Mouse (Mus musculus) midbrain, embryonic 16.5 days (tissue): ENCODE results near the gene Stk32b. TPM values are rescaled to one million over a fixed set of nuclear protein-coding genes. Genes with fewer than 3 reads are reported as not detected.

ENCODE experiments used
- ATAC-seq: fragments of 200-750 bp; cut with Nextera tagmentation; 2 replicates; pipeline ENCODE4 v1.8.0; 2017; ENCODE audit warnings: moderate TSS enrichment
- H3K27ac ChIP-seq: fragments of 300-500 bp; sonication (generic); 2 replicates; pipeline ENCODE4 v1.5.1; 2014; ENCODE audit warnings: mild to moderate bottlenecking, low read length, mixed read lengths
- H3K27me3 ChIP-seq: fragments of 300-500 bp; sonication (generic); 2 replicates; pipeline ENCODE4 v1.6.1; 2014; ENCODE audit warnings: low read depth, low read length, mixed read lengths; ENCODE audit not compliant: control insufficient read depth, insufficient read depth
- H3K36me3 ChIP-seq: fragments of 300-500 bp; sonication (generic); 2 replicates; pipeline ENCODE4 v1.6.1; 2014; ENCODE audit warnings: mild to moderate bottlenecking, low read length, moderate library complexity, mixed read lengths; ENCODE audit not compliant: control insufficient read depth, insufficient read depth
- H3K4me1 ChIP-seq: fragments of 300-500 bp; sonication (generic); 2 replicates; pipeline ENCODE4 v1.6.1; 2014; ENCODE audit warnings: mild to moderate bottlenecking, low read length, mixed read lengths; ENCODE audit not compliant: control insufficient read depth, insufficient read depth
- H3K4me2 ChIP-seq: fragments of 300-500 bp; sonication (generic); 2 replicates; pipeline ENCODE4 v1.6.1; 2014; ENCODE audit warnings: mild to moderate bottlenecking, low read length, mixed read lengths
- H3K4me3 ChIP-seq: fragments of 300-500 bp; sonication (generic); 2 replicates; pipeline ENCODE4 v1.5.1; 2014; ENCODE audit warnings: low read depth, mild to moderate bottlenecking, low read length, moderate library complexity, mixed read lengths
- H3K9ac ChIP-seq: fragments of 300-500 bp; sonication (generic); 2 replicates; pipeline ENCODE4 v1.6.1; 2014; ENCODE audit warnings: low read depth, low read length, mixed read lengths
- H3K9me3 ChIP-seq: fragments of 300-500 bp; sonication (generic); replicated peaks from 2 replicates; pipeline ENCODE4 v1.6.1; 2014; ENCODE audit warnings: mild to moderate bottlenecking, low read length, mixed read lengths; ENCODE audit not compliant: control insufficient read depth, poor library complexity, severe bottlenecking
- WGBS: fragments of 180-500 bp; shearing (Covaris S2); extraction: QIAGEN DNeasy Blood & Tissue Kit; methylation state at CpG from one replicate; pipeline ENCODE4 v1.1.7; 2014; 5-methylcytosine and 5-hydroxymethylcytosine counted together
- polyA plus RNA-seq: library from polyadenylated mRNA; unstranded; fragments of >200 nt; fragmentation: Nextera tagmentation; extraction: Ambion mirVana; gene quantifications from 2 replicates; pipeline ENCODE4 v1.2.1, GENCODE M21; 2015

Stk32b gene
- polyA plus RNA-seq, 1 experiment from 2014 or later: 34.7 TPM

DNA sequence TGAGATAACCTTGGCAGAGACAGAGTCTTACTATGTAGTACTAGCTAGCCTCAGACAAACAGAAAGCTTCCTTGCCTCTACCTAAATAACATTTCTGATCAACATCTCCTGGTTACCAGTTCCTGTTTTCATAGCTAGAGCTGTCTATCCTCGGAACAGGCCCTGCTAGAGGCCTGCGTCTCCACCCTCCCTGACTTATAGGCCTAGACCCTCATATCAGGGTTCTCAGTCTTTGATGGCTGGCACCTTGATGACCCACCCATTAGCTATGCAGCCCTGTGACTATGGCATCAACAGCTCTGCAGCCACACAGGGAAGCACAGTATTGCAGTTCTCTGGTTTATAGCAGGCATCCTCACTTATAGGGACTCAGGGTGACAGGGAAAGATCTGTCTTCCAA is 259.1 kb downstream of the Stk32b start:
- Histone ChIP-seq H3K27me3 (no peaks in the 10 kb centered on the region), H3K9ac (no peak overlapping the region), H3K27ac (no peak overlapping the region), H3K9me3 (0 out of 2 replicates have a peak, but pooled peaks cover 3% of the 10 kb centered on the region), H3K36me3 (peaks cover 15% of the 10 kb centered on the region), H3K4me1 (no peaks in the 10 kb centered on the region), H3K4me3 (no peak overlapping the region), H3K4me2 (no peak overlapping the region)
- no peak for ATAC-seq
- 97% methylated on average over 2 of the region's 2 CpGs for WGBS

DNA sequence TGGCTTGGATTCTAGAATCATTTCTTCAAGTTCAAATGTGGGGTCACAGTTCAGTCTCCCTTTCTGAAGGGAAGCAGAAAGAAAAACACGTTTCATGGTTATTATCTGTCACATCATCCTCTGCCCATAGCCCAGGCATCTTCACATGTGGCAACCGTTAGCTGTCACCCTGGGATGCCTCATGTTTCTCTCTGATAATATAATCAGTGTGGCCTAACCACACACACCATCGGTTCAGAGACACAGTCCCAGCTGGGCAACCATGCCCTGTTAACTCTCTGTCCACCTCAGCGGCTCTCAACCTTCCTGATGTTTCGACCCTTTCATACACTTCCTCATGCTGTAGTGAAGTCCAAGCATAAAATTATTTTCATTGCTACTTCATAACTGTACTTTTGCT is 259.8 kb downstream of the Stk32b start:
- H3K9me3 ChIP-seq: 0 out of 2 replicates have a peak, but pooled peaks cover 3% of the 10 kb centered on the region
- H3K27me3 ChIP-seq: no peaks in the 10 kb centered on the region
- no peak overlapping the region for H3K4me3 ChIP-seq
- no peak for ATAC-seq
- H3K36me3 ChIP-seq: peaks cover 15% of the 10 kb centered on the region
- no peak overlapping the region for H3K27ac ChIP-seq
- no peaks in the 10 kb centered on the region for H3K4me1 ChIP-seq
- H3K4me2 ChIP-seq: no peak overlapping the region
- no peak overlapping the region for H3K9ac ChIP-seq
- 78% methylated on average over 5 of the region's 5 CpGs for WGBS

GRCm38 (mm10) chr5:37456590-37456989 is 260.4 kb downstream of the Stk32b start:
- H3K4me1 ChIP-seq: no peaks in the 10 kb centered on the region
- 66% methylated on average over 2 of the region's 2 CpGs for WGBS
- no peak overlapping the region for H3K4me3 ChIP-seq
- H3K36me3 ChIP-seq: peaks cover 15% of the 10 kb centered on the region
- no peak overlapping the region for H3K4me2 ChIP-seq
- H3K9me3 ChIP-seq: 0 out of 2 replicates have a peak, but pooled peaks cover 3% of the 10 kb centered on the region
- no peak overlapping the region for H3K27ac ChIP-seq
- no peaks in the 10 kb centered on the region for H3K27me3 ChIP-seq
- ATAC-seq: no peak
- H3K9ac ChIP-seq: no peak overlapping the region

GRCm38 (mm10) chr5:37447546-37447945 is 269.4 kb downstream of the Stk32b start:
- no peak overlapping the region for H3K9ac ChIP-seq
- ATAC-seq: no peak
- WGBS: 85% methylated on average over 3 of the region's 3 CpGs

GRCm38 (mm10) chr5:37442767-37443166 is 274.2 kb downstream of the Stk32b start:
- no peak for ATAC-seq
- H3K9me3 ChIP-seq: no peaks in the 10 kb centered on the region; the same call in 1 of the 2 replicates

More at GRCm38 (mm10) chr5:37447546-37447945, 269.4 kb downstream of the Stk32b start:
- Histone ChIP-seq H3K36me3 (no peaks in the 10 kb centered on the region), H3K9me3 (no peaks in the 10 kb centered on the region; the same call in 1 of the 2 replicates), H3K4me1 (no peaks in the 10 kb centered on the region), H3K27ac (no peak overlapping the region), H3K27me3 (no peaks in the 10 kb centered on the region), H3K4me3 (no peak overlapping the region), H3K4me2 (no peak overlapping the region)

DNA sequence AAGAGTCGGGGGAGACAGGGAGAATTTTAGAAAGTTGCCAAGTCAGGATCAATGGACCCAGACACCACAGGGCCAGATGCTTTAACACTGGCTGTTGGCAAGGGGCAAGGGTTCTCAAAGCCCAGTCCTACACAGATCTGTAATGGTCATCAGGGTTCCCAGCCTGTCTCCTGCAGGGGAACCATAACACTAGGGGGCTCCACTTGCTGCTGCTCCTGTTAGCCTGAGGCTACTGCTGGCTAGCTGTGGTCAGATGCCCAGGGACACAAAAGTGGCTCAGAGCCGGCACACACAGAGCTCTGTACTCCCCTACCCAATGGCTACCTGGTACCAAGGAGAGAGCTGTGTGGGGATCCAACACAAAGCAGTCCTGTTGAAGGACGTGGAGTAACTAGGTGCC is 281.6 kb downstream of the Stk32b start:
- no peaks in the 10 kb centered on the region for H3K4me1 ChIP-seq
- no peaks in the 10 kb centered on the region for H3K27me3 ChIP-seq

More at GRCm38 (mm10) chr5:37442767-37443166, 274.2 kb downstream of the Stk32b start:
- H3K4me2 ChIP-seq: no peak overlapping the region
- no peaks in the 10 kb centered on the region for H3K36me3 ChIP-seq
- WGBS: 81% methylated on average over 2 of the region's 2 CpGs
- H3K9ac ChIP-seq: no peak overlapping the region
- H3K27ac ChIP-seq: no peak overlapping the region
- no peaks in the 10 kb centered on the region for H3K4me1 ChIP-seq
- no peak overlapping the region for H3K4me3 ChIP-seq
- H3K27me3 ChIP-seq: no peaks in the 10 kb centered on the region

GRCm38 (mm10) chr5:37427210-37427609 is 289.8 kb downstream of the Stk32b start:
- Histone ChIP-seq H3K9me3 (no peaks in the 10 kb centered on the region), H3K4me3 (no peak overlapping the region), H3K9ac (no peak overlapping the region), H3K36me3 (no peaks in the 10 kb centered on the region), H3K27ac (no peak overlapping the region), H3K27me3 (no peaks in the 10 kb centered on the region), H3K4me1 (no peaks in the 10 kb centered on the region), H3K4me2 (no peak overlapping the region)
- ATAC-seq: no peak

More for the DNA sequence above, 281.6 kb downstream of the Stk32b start:
- H3K9ac ChIP-seq: no peak overlapping the region
- no peaks in the 10 kb centered on the region for H3K9me3 ChIP-seq
- no peak for ATAC-seq
- WGBS: 62% methylated on average over 3 of the region's 3 CpGs
- no peak overlapping the region for H3K4me3 ChIP-seq
- H3K36me3 ChIP-seq: no peaks in the 10 kb centered on the region
- H3K4me2 ChIP-seq: no peak overlapping the region
- H3K27ac ChIP-seq: no peak overlapping the region

GRCm38 (mm10) chr5:37419028-37419427 is 297.9 kb downstream of the Stk32b start:
- H3K36me3 ChIP-seq: no peaks in the 10 kb centered on the region
- H3K4me2 ChIP-seq: no peak overlapping the region
- 0 out of 2 replicates have a peak overlapping the region, but pooled peaks have one; percentile 35 for H3K27ac ChIP-seq
- no peaks in the 10 kb centered on the region for H3K27me3 ChIP-seq
- WGBS: 80% methylated on average over 6 of the region's 6 CpGs
- H3K4me1 ChIP-seq: no peaks in the 10 kb centered on the region; the same call in 1 of the 2 replicates
- no peak overlapping the region for H3K9ac ChIP-seq
- no peak for ATAC-seq
- H3K4me3 ChIP-seq: no peak overlapping the region
- no peaks in the 10 kb centered on the region for H3K9me3 ChIP-seq
